Mouse (Mus musculus): ENCODE data around the gene Sec13.
A peak's percentile ranks its signal among the peaks of the same experiment; 100 is the strongest.

Sec13 gene

GRCm38 (mm10) chr6:113697222-113698205 lies 43.0 kb downstream of the Sec13 start:
- no peak for DNase-seq (ENCODE audit: low spot score)

GRCm38 (mm10) chr6:113696582-113697221 lies 43.8 kb downstream of the Sec13 start, which contains the start of gene Tatdn2:
Tatdn2 (plus strand) TSS chr6:113697050.
- peak; percentile 95 for DNase-seq (ENCODE audit: low spot score)

GRCm38 (mm10) chr6:113695766-113696355 lies 44.7 kb downstream of the Sec13 start:
- no peak for DNase-seq (ENCODE audit: low spot score)

- DNase-seq (ENCODE audit: low spot score): no peak
Measured at GRCm38 (mm10) chr6:113695203-113695602, 45.3 kb downstream of the Sec13 start.

- no peak for DNase-seq (ENCODE audit: low spot score)
Measured at GRCm38 (mm10) chr6:113693377-113693776, 47.2 kb downstream of the Sec13 start.

GRCm38 (mm10) chr6:113692661-113693133 lies 47.8 kb downstream of the Sec13 start:
- no peak for DNase-seq (ENCODE audit: low spot score)

GRCm38 (mm10) chr6:113691084-113691462 lies 49.5 kb downstream of the Sec13 start:
- no peak for DNase-seq (ENCODE audit: low spot score)

- no peak for DNase-seq (ENCODE audit: low spot score)
Measured at GRCm38 (mm10) chr6:113690400-113691083, 50.0 kb downstream of the Sec13 start.

GRCm38 (mm10) chr6:113690008-113690399 lies 50.5 kb downstream of the Sec13 start:
- DNase-seq (ENCODE audit: low spot score): no peak

- DNase-seq (ENCODE audit: low spot score): no peak
Measured at GRCm38 (mm10) chr6:113686551-113687125, 53.9 kb downstream of the Sec13 start.

- DNase-seq (ENCODE audit: low spot score): no peak
Measured at GRCm38 (mm10) chr6:113683081-113683825, 57.3 kb downstream of the Sec13 start.

GRCm38 (mm10) chr6:113681271-113681670 lies 59.3 kb downstream of the Sec13 start:
- peak; percentile 64 for DNase-seq (ENCODE audit: low spot score)

- no peak for DNase-seq (ENCODE audit: low spot score)
Measured at GRCm38 (mm10) chr6:113679993-113680566, 60.5 kb downstream of the Sec13 start.

- no peak for DNase-seq (ENCODE audit: low spot score)
Measured at GRCm38 (mm10) chr6:113678246-113679012, 62.1 kb downstream of the Sec13 start.

Data from left cerebral cortex, adult 11 months (tissue).